Mouse (Mus musculus): ENCODE data around the gene Smim6. TPM values are rescaled to one million over a fixed set of nuclear protein-coding genes. Genes with fewer than 3 reads are reported as not detected.

Gene Smim6
- 9.1 and 9.9 TPM in 2 replicates for polyA plus RNA-seq (2015; fragmentation: Nextera tagmentation; extraction: Ambion mirVana)

- peaks cover 30% of the 10 kb centered on the region for H3K36me3 ChIP-seq
- peak within 1 kb of the TSS; percentile 2; the same call in 1 of the 2 replicates for H3K4me3 ChIP-seq (replicated peaks)
- H3K27ac ChIP-seq, result peak within 1 kb of the TSS; percentile 89
- peak; percentile 83 for ATAC-seq (replicated peaks; ENCODE audit: low FRiP score)
- no peaks in the 10 kb centered on the region for H3K27me3 ChIP-seq
- peaks cover 15% of the 10 kb centered on the region for H3K4me1 ChIP-seq
- H3K4me2 ChIP-seq, result peak within 1 kb of the TSS; percentile 20
- H3K9me3 ChIP-seq (replicated peaks), result no peaks in the 10 kb centered on the region
- H3K9ac ChIP-seq, result no peak within 1 kb of the TSS
- 68% methylated on average over 11 of the region's 11 CpGs for WGBS
Measured at GRCm38 (mm10) chr11:115911632-115912376, at the start of gene Smim6. Smim6 (plus strand) TSS chr11:115912017.

- Histone ChIP-seq H3K4me3 (replicated peaks) (no peak overlapping the region), H3K27me3 (peaks cover 35% of the 10 kb centered on the region), H3K27ac (no peak overlapping the region), H3K4me2 (no peak overlapping the region), H3K9ac (no peak overlapping the region), H3K9me3 (replicated peaks) (no peaks in the 10 kb centered on the region), H3K4me1 (peaks cover 13% of the 10 kb centered on the region), H3K36me3 (no peaks in the 10 kb centered on the region)
- WGBS, result 84% methylated on average over 8 of the region's 8 CpGs
- ATAC-seq (replicated peaks; ENCODE audit: low FRiP score), result no peak
Measured at GRCm38 (mm10) chr11:115863895-115864294, 47.9 kb upstream of the Smim6 start.

GRCm38 (mm10) chr11:115869393-115869792, 42.4 kb upstream of the Smim6 start:
- 77% methylated on average over 8 of the region's 8 CpGs for WGBS
- no peaks in the 10 kb centered on the region for H3K36me3 ChIP-seq
- no peaks in the 10 kb centered on the region for H3K9me3 ChIP-seq (replicated peaks)
- no peaks in the 10 kb centered on the region for H3K27me3 ChIP-seq
- H3K4me2 ChIP-seq, result no peak overlapping the region
- no peaks in the 10 kb centered on the region for H3K4me1 ChIP-seq
- no peak overlapping the region for H3K9ac ChIP-seq
- ATAC-seq (replicated peaks; ENCODE audit: low FRiP score), result no peak
- no peak overlapping the region for H3K4me3 ChIP-seq (replicated peaks)
- no peak overlapping the region for H3K27ac ChIP-seq

- Histone ChIP-seq H3K4me3 (replicated peaks) (no peak overlapping the region), H3K9ac (no peak overlapping the region), H3K4me2 (no peak overlapping the region), H3K36me3 (no peaks in the 10 kb centered on the region), H3K27ac (no peak overlapping the region), H3K4me1 (peaks cover 4% of the 10 kb centered on the region; the same call in 1 of the 2 replicates), H3K27me3 (no peaks in the 10 kb centered on the region), H3K9me3 (replicated peaks) (no peaks in the 10 kb centered on the region)
- 49% methylated on average over 4 of the region's 4 CpGs for WGBS
- ATAC-seq (replicated peaks; ENCODE audit: low FRiP score), result no peak
Measured at GRCm38 (mm10) chr11:115872437-115872836, 39.4 kb upstream of the Smim6 start.

DNA sequence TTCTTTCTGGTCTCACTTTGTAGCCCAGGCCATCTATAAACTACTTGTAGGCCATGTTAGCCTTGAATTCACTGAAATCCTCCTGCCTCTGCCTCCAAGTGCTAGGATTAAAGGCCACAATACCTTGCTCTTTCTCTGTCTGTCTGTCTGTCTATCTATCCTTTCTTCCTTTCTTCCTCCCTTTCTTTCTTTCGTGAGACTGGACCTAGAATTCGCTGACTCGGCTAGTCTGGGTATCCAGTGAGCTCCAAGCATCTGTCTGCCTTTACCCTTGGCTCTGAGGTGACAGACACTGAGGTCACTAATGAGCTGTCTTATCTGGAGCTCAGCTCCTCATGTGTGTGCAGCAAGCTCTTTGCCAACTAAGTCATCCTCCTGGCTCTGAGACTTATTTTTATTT, 35.9 kb upstream of the Smim6 start:
- WGBS, result 98% methylated on average over 3 of the region's 3 CpGs
- H3K4me2 ChIP-seq, result no peak overlapping the region
- no peaks in the 10 kb centered on the region for H3K9me3 ChIP-seq (replicated peaks)
- no peak overlapping the region for H3K4me3 ChIP-seq (replicated peaks)
- no peak for ATAC-seq (replicated peaks; ENCODE audit: low FRiP score)
- no peak overlapping the region for H3K27ac ChIP-seq
- H3K9ac ChIP-seq, result no peak overlapping the region
- H3K27me3 ChIP-seq, result no peaks in the 10 kb centered on the region
- H3K36me3 ChIP-seq, result no peaks in the 10 kb centered on the region
- peaks cover 4% of the 10 kb centered on the region; the same call in 1 of the 2 replicates for H3K4me1 ChIP-seq

- Histone ChIP-seq H3K9me3 (replicated peaks) (no peaks in the 10 kb centered on the region), H3K4me1 (peaks cover 4% of the 10 kb centered on the region; the same call in 1 of the 2 replicates), H3K9ac (no peak overlapping the region), H3K4me3 (replicated peaks) (no peak overlapping the region), H3K36me3 (no peaks in the 10 kb centered on the region), H3K27ac (no peak overlapping the region), H3K27me3 (no peaks in the 10 kb centered on the region), H3K4me2 (no peak overlapping the region)
- 79% methylated on average over 5 of the region's 5 CpGs for WGBS
- no peak for ATAC-seq (replicated peaks; ENCODE audit: low FRiP score)
Measured at GRCm38 (mm10) chr11:115876438-115876837, 35.4 kb upstream of the Smim6 start.

GRCm38 (mm10) chr11:115877174-115877755, 34.6 kb upstream of the Smim6 start:
- Histone ChIP-seq H3K9me3 (replicated peaks) (no peaks in the 10 kb centered on the region), H3K9ac (no peak overlapping the region), H3K4me3 (replicated peaks) (peak overlapping the region; percentile 16; the same call in 1 of the 2 replicates), H3K27ac (0 out of 2 replicates have a peak overlapping the region, but pooled peaks have one; percentile 11), H3K4me2 (peak overlapping the region; percentile 36; the same call in 1 of the 2 replicates), H3K36me3 (no peaks in the 10 kb centered on the region), H3K4me1 (peaks cover 4% of the 10 kb centered on the region; the same call in 1 of the 2 replicates), H3K27me3 (0 out of 2 replicates have a peak, but pooled peaks cover 3% of the 10 kb centered on the region)
- ATAC-seq (replicated peaks; ENCODE audit: low FRiP score), result no peak; the same call in 1 of the 2 replicates
- 34% methylated on average over 6 of the region's 6 CpGs for WGBS

GRCm38 (mm10) chr11:115878071-115878470, 33.7 kb upstream of the Smim6 start:
- ATAC-seq (replicated peaks; ENCODE audit: low FRiP score), result no peak
- Histone ChIP-seq H3K36me3 (no peaks in the 10 kb centered on the region), H3K9ac (no peak overlapping the region), H3K9me3 (replicated peaks) (no peaks in the 10 kb centered on the region), H3K27me3 (peaks cover 10% of the 10 kb centered on the region), H3K4me3 (replicated peaks) (no peak overlapping the region), H3K4me2 (peak overlapping the region; percentile 36), H3K27ac (no peak overlapping the region), H3K4me1 (peaks cover 4% of the 10 kb centered on the region; the same call in 1 of the 2 replicates)
- WGBS, result 76% methylated on average over 8 of the region's 8 CpGs

- Histone ChIP-seq H3K4me1 (peaks cover 11% of the 10 kb centered on the region; the same call in 1 of the 2 replicates), H3K9ac (no peak overlapping the region), H3K27me3 (peaks cover 23% of the 10 kb centered on the region), H3K27ac (no peak overlapping the region), H3K9me3 (replicated peaks) (no peaks in the 10 kb centered on the region), H3K4me3 (replicated peaks) (no peak overlapping the region), H3K4me2 (no peak overlapping the region), H3K36me3 (no peaks in the 10 kb centered on the region)
- ATAC-seq (replicated peaks; ENCODE audit: low FRiP score), result no peak
- WGBS, result 26% methylated on average over 5 of the region's 5 CpGs
Measured at GRCm38 (mm10) chr11:115881002-115881401, 30.8 kb upstream of the Smim6 start.

GRCm38 (mm10) chr11:115883251-115883650, 28.6 kb upstream of the Smim6 start:
- no peaks in the 10 kb centered on the region for H3K9me3 ChIP-seq (replicated peaks)
- no peak for ATAC-seq (replicated peaks; ENCODE audit: low FRiP score)
- H3K4me3 ChIP-seq (replicated peaks), result no peak overlapping the region; the same call in 1 of the 2 replicates
- H3K4me2 ChIP-seq, result peak overlapping the region; percentile 30
- peaks cover 18% of the 10 kb centered on the region for H3K4me1 ChIP-seq
- no peak overlapping the region for H3K9ac ChIP-seq
- peaks cover 23% of the 10 kb centered on the region for H3K27me3 ChIP-seq
- H3K36me3 ChIP-seq, result no peaks in the 10 kb centered on the region
- no peak overlapping the region for H3K27ac ChIP-seq
- WGBS, result 16% methylated on average over 15 of the region's 17 CpGs

DNA sequence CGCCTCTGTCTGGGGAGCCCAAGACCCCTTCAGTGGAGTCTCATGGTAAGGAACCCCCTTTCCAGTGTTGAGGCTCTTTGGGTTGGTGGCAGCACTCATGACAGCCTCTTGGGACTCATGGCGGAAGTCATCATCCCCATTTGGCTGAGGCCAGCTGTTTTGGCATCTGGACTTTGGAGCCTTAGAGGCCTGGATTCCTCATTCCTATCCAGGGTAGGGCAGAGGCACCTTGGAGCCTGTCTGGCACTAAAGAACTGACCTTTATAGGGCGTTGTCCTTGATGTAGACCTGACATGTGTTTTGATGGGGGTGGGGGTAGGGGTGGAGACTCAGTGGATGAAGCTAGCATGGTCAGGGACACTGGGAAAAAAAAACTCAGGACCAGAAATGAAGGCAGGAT, 27.5 kb upstream of the Smim6 start:
- Histone ChIP-seq H3K4me2 (no peak overlapping the region), H3K27me3 (peaks cover 23% of the 10 kb centered on the region), H3K9me3 (replicated peaks) (no peaks in the 10 kb centered on the region), H3K9ac (no peak overlapping the region), H3K27ac (no peak overlapping the region), H3K36me3 (no peaks in the 10 kb centered on the region), H3K4me1 (peaks cover 18% of the 10 kb centered on the region), H3K4me3 (replicated peaks) (no peak overlapping the region)
- no peak for ATAC-seq (replicated peaks; ENCODE audit: low FRiP score)
- WGBS, result 84% methylated on average over 3 of the region's 3 CpGs

- no peak overlapping the region for H3K4me3 ChIP-seq (replicated peaks)
- peaks cover 18% of the 10 kb centered on the region for H3K4me1 ChIP-seq
- ATAC-seq (replicated peaks; ENCODE audit: low FRiP score), result no peak
- no peak overlapping the region for H3K9ac ChIP-seq
- H3K36me3 ChIP-seq, result no peaks in the 10 kb centered on the region
- no peaks in the 10 kb centered on the region for H3K9me3 ChIP-seq (replicated peaks)
- 78% methylated on average over 11 of the region's 11 CpGs for WGBS
- peaks cover 23% of the 10 kb centered on the region for H3K27me3 ChIP-seq
- no peak overlapping the region for H3K27ac ChIP-seq
- no peak overlapping the region for H3K4me2 ChIP-seq
Measured at GRCm38 (mm10) chr11:115885281-115885680, 26.5 kb upstream of the Smim6 start.
